Mouse (Mus musculus) stomach, postnatal 0 days (tissue): ENCODE data around the gene Stat6.

Source experiments
- CTCF ChIP-seq: IDR thresholded peaks from 2 replicates; pipeline ENCODE4 v1.5.1; 2016; ENCODE audit warnings: antibody characterized with exemption, low read depth, mild to moderate bottlenecking, moderate library complexity
- EP300 ChIP-seq: optimal IDR thresholded peaks from 2 replicates; pipeline ENCODE3; 2016; ENCODE audit warnings: antibody characterized with exemption

DNA sequence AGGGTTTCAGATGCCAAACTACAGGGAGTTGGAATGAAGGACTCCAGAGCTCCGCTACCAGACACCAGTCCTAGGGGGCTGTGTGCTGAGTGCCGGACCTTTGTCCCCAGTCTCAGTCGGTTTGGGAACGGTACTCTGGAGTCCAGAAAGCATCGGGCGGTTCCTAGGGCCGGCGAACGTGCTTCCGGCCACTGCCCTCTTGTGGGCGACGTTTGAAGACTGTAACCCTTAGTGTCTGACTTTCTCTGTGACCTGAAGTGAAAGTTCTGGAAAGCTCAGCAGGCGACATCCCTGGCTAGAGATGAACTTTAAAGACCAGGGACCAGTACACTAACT is 20.8 kb upstream of the Stat6 start:
- peak; percentile 82 for TF ChIP-seq CTCF
- TF ChIP-seq EP300 = no peak
